Mouse (Mus musculus): Measurements from ENCODE around the gene Vps45. TPM values are rescaled to one million over a fixed set of nuclear protein-coding genes. Genes with fewer than 3 reads are reported as not detected.
"Not testable (repeated sequence)": the region's sequence is repeated elsewhere in the genome, so short reads cannot be mapped to it uniquely, and the experiment has no call there.

The Vps45 gene
- total RNA-seq, 2 experiments from 2014 or later = 24.5 to 32.6 TPM

- DNase-seq (ENCODE audit: low spot score in 2 of 2) = no peak
Observed at GRCm38 (mm10) chr3:95978265-95978664, 80.0 kb downstream of the Vps45 start.

- not testable (repeated sequence) for DNase-seq (ENCODE audit: low spot score in 2 of 2)
Observed at GRCm38 (mm10) chr3:95977587-95977986, 80.7 kb downstream of the Vps45 start.

- DNase-seq (ENCODE audit: low spot score in 2 of 2) = no peak
Observed at GRCm38 (mm10) chr3:95977079-95977478, 81.2 kb downstream of the Vps45 start.

GRCm38 (mm10) chr3:95972873-95973634 lies 85.2 kb downstream of the Vps45 start:
- DNase-seq (ENCODE audit: low spot score in 2 of 2) = no peak

GRCm38 (mm10) chr3:95972251-95972872 lies 85.9 kb downstream of the Vps45 start:
- no peak for DNase-seq (ENCODE audit: low spot score in 2 of 2)

GRCm38 (mm10) chr3:95970661-95971060 lies 87.6 kb downstream of the Vps45 start:
- DNase-seq (ENCODE audit: low spot score in 2 of 2) = not testable (repeated sequence)

GRCm38 (mm10) chr3:95969277-95969676 lies 89.0 kb downstream of the Vps45 start:
- DNase-seq (ENCODE audit: low spot score in 2 of 2) = no peak

- DNase-seq (ENCODE audit: low spot score in 2 of 2) = no peak
Observed at GRCm38 (mm10) chr3:95965518-95966451, 92.5 kb downstream of the Vps45 start.

- DNase-seq (ENCODE audit: low spot score in 2 of 2) = no peak
Observed at GRCm38 (mm10) chr3:95963681-95964080, 94.6 kb downstream of the Vps45 start.

- DNase-seq (ENCODE audit: low spot score in 2 of 2) = no peak
Observed at GRCm38 (mm10) chr3:95963230-95963629, 95.0 kb downstream of the Vps45 start.

GRCm38 (mm10) chr3:95962182-95962581 lies 96.1 kb downstream of the Vps45 start:
- not testable (repeated sequence) for DNase-seq (ENCODE audit: low spot score in 2 of 2)

- DNase-seq (ENCODE audit: low spot score in 2 of 2) = no peak
Observed at GRCm38 (mm10) chr3:95959807-95960206, 98.5 kb downstream of the Vps45 start.

GRCm38 (mm10) chr3:95959082-95959481 lies 99.2 kb downstream of the Vps45 start:
- DNase-seq (ENCODE audit: low spot score in 2 of 2) = no peak

- no peak for DNase-seq (ENCODE audit: low spot score in 2 of 2)
Observed at GRCm38 (mm10) chr3:95957359-95958148, 100.7 kb downstream of the Vps45 start.

GRCm38 (mm10) chr3:95955318-95955717 lies 102.9 kb downstream of the Vps45 start:
- no peak for DNase-seq (ENCODE audit: low spot score in 2 of 2)

GRCm38 (mm10) chr3:95954648-95955173 lies 103.6 kb downstream of the Vps45 start:
- DNase-seq (ENCODE audit: low spot score in 2 of 2) = not testable (repeated sequence)

- DNase-seq (ENCODE audit: low spot score in 2 of 2) = no peak
Observed at GRCm38 (mm10) chr3:95953522-95953921, 104.7 kb downstream of the Vps45 start.

- DNase-seq (ENCODE audit: low spot score in 2 of 2) = no peak
Observed at GRCm38 (mm10) chr3:95953023-95953422, 105.2 kb downstream of the Vps45 start.

- DNase-seq (ENCODE audit: low spot score in 2 of 2) = not testable (repeated sequence)
Observed at GRCm38 (mm10) chr3:95951566-95951965, 106.7 kb downstream of the Vps45 start.

GRCm38 (mm10) chr3:95950763-95951551 lies 107.3 kb downstream of the Vps45 start:
- DNase-seq (ENCODE audit: low spot score in 2 of 2) = peak; percentile 74 to 87
